Mouse (Mus musculus) spleen, adult 2 months (tissue): ENCODE data around the gene Zcwpw1.

Source experiments
- CTCF ChIP-seq: fragments of 200-500 bp; IDR thresholded peaks from 2 replicates; pipeline ENCODE4 v1.5.1; 2011; ENCODE audit warnings: mild to moderate bottlenecking, inconsistent platforms; ENCODE audit not compliant: insufficient read depth, insufficient read length, insufficient replicate concordance; ENCODE audit errors: extremely low read depth
- POLR2A ChIP-seq: fragments of 200-500 bp; IDR thresholded peaks from 2 replicates; pipeline ENCODE4 v1.6.1; 2011; ENCODE audit warnings: low read depth, low read length, inconsistent platforms

DNA sequence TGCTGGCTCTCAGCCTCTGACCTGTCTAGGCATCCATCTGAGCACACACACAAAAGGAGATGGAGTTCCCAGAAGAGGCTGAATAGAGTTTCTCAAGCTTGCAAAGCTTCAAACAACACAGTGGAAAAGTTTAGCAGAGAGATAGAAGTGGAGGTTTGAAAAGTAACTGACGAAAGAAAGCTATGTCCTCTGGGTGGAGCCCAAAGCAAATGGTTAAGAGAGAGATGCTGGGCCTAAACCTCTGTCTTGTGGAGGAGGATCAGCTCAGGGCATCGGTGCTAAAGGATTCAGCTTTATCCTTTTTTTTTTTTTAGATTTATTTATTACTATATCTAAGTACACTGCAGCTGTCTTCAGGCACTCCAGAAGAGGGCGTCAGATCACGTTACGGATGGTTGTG is 20.7 kb downstream of the Zcwpw1 start:
- TF ChIP-seq POLR2A = no peak
- no peak for TF ChIP-seq CTCF
